Mouse (Mus musculus) bone marrow macrophage, adult 2 months (primary cell): Measurements from ENCODE around the gene Trim31.

Experiments used
- CTCF ChIP-seq: IDR thresholded peaks from 2 replicates; pipeline ENCODE4 v1.5.1; 2012; ENCODE audit warnings: low read depth, mild to moderate bottlenecking, low read length, moderate library complexity
- POLR2A ChIP-seq: IDR thresholded peaks from 2 replicates; pipeline ENCODE4 v1.6.1; 2012; ENCODE audit warnings: mild to moderate bottlenecking, low read depth, low read length, borderline replicate concordance

GRCm38 (mm10) chr17:36897065-36897464 is 853 bp upstream of the Trim31 start:
- TF ChIP-seq CTCF (no peak), POLR2A (no peak)
